Mouse (Mus musculus) spleen, adult 2 months (tissue): Measurements from ENCODE around the gene Cyb5rl. TPM values are rescaled to one million over a fixed set of nuclear protein-coding genes. Genes with fewer than 3 reads are reported as not detected.

Experiments used
- DNase-seq, 2 experiments: peaks; one replicate each; pipeline versions ENCODE4 v3.0.0 to v3.0.0-alpha.2; 2012 to 2021; ENCODE audit warnings: low spot score in 2 of 2, low read depth in 1 of 2
- H3K27ac ChIP-seq: fragments of 200-500 bp; 2 replicates; pipeline ENCODE4 v1.5.1; 2012; ENCODE audit warnings: low read length, inconsistent platforms; ENCODE audit not compliant: insufficient read depth
- H3K27me3 ChIP-seq: fragments of 200-500 bp; 2 replicates; pipeline ENCODE4 v1.6.1; 2012; ENCODE audit warnings: mild to moderate bottlenecking, moderate library complexity, low read length, inconsistent platforms; ENCODE audit not compliant: control insufficient read depth, insufficient read depth
- H3K36me3 ChIP-seq: fragments of 200-500 bp; 2 replicates; pipeline ENCODE4 v1.6.1; 2012; ENCODE audit warnings: mild to moderate bottlenecking, low read length, inconsistent platforms; ENCODE audit not compliant: control insufficient read depth, insufficient read depth
- H3K4me1 ChIP-seq: fragments of 200-500 bp; 2 replicates; pipeline ENCODE4 v1.6.1; 2011; ENCODE audit warnings: inconsistent platforms; ENCODE audit not compliant: control insufficient read depth, insufficient read depth, insufficient read length
- H3K4me3 ChIP-seq: fragments of 200-500 bp; 2 replicates; pipeline ENCODE4 v1.5.1; 2011; ENCODE audit warnings: mild to moderate bottlenecking, inconsistent platforms; ENCODE audit not compliant: insufficient read depth, insufficient read length; ENCODE audit errors: extremely low read depth
- CTCF ChIP-seq: fragments of 200-500 bp; IDR thresholded peaks from 2 replicates; pipeline ENCODE4 v1.5.1; 2011; ENCODE audit warnings: mild to moderate bottlenecking, inconsistent platforms; ENCODE audit not compliant: insufficient read depth, insufficient read length, insufficient replicate concordance; ENCODE audit errors: extremely low read depth
- POLR2A ChIP-seq: fragments of 200-500 bp; IDR thresholded peaks from 2 replicates; pipeline ENCODE4 v1.6.1; 2011; ENCODE audit warnings: low read depth, low read length, inconsistent platforms
- WGBS: fragments of 180-500 bp; shearing (Covaris S2); methylation state at CpG from one replicate; pipeline ENCODE4 v1.1.7; 2018; 5-methylcytosine and 5-hydroxymethylcytosine counted together
- polyA plus RNA-seq: library from polyadenylated mRNA; depleted of rRNA; stranded (reverse); fragments of >200 nt; gene quantifications from 2 replicates; pipeline ENCODE4 v1.2.3, GENCODE M21; 2012

The Cyb5rl gene
- polyA plus RNA-seq, 1 experiment: 7.5 TPM

GRCm38 (mm10) chr4:107121165-107121943, 54.6 kb downstream of the Cyb5rl start:
- H3K36me3 ChIP-seq: no peaks in the 10 kb centered on the region
- H3K27ac ChIP-seq: no peak overlapping the region
- TF ChIP-seq CTCF (no peak), POLR2A (no peak)
- no peak for DNase-seq
- no peak overlapping the region for H3K4me3 ChIP-seq
- no peaks in the 10 kb centered on the region for H3K4me1 ChIP-seq
- no peaks in the 10 kb centered on the region for H3K27me3 ChIP-seq
- 84% methylated on average over 12 of the region's 12 CpGs for WGBS

GRCm38 (mm10) chr4:107124376-107124775, 57.6 kb downstream of the Cyb5rl start:
- Histone ChIP-seq H3K4me3 (no peak overlapping the region), H3K27ac (no peak overlapping the region), H3K4me1 (no peaks in the 10 kb centered on the region), H3K36me3 (no peaks in the 10 kb centered on the region), H3K27me3 (no peaks in the 10 kb centered on the region)
- TF ChIP-seq POLR2A (no peak), CTCF (no peak)
- no peak for DNase-seq
- WGBS: 84% methylated on average over 7 of the region's 7 CpGs

- Histone ChIP-seq H3K36me3 (no peaks in the 10 kb centered on the region), H3K4me1 (no peaks in the 10 kb centered on the region), H3K4me3 (no peak overlapping the region), H3K27ac (no peak overlapping the region), H3K27me3 (no peaks in the 10 kb centered on the region)
- 50% methylated on average over 5 of the region's 5 CpGs for WGBS
- DNase-seq: no peak
- TF ChIP-seq CTCF: no peak
Observed at GRCm38 (mm10) chr4:107125101-107125500, 58.3 kb downstream of the Cyb5rl start.

GRCm38 (mm10) chr4:107126389-107126788, 59.6 kb downstream of the Cyb5rl start:
- 85% methylated on average over 10 of the region's 10 CpGs for WGBS
- H3K4me1 ChIP-seq: no peaks in the 10 kb centered on the region

GRCm38 (mm10) chr4:107126891-107127524, 60.2 kb downstream of the Cyb5rl start:
- 73% methylated on average over 13 of the region's 13 CpGs for WGBS
- TF ChIP-seq CTCF (no peak), POLR2A (no peak)
- H3K36me3 ChIP-seq: no peaks in the 10 kb centered on the region
- no peak for DNase-seq
- H3K27me3 ChIP-seq: no peaks in the 10 kb centered on the region
- H3K4me1 ChIP-seq: no peaks in the 10 kb centered on the region
- no peak overlapping the region for H3K27ac ChIP-seq
- no peak overlapping the region for H3K4me3 ChIP-seq

More at GRCm38 (mm10) chr4:107126389-107126788, 59.6 kb downstream of the Cyb5rl start:
- DNase-seq: no peak
- no peak for TF ChIP-seq CTCF
- TF ChIP-seq POLR2A: no peak
- H3K27ac ChIP-seq: no peak overlapping the region
- no peak overlapping the region for H3K4me3 ChIP-seq
- no peaks in the 10 kb centered on the region for H3K36me3 ChIP-seq
- H3K27me3 ChIP-seq: no peaks in the 10 kb centered on the region

GRCm38 (mm10) chr4:107127901-107128669, 61.3 kb downstream of the Cyb5rl start:
- Histone ChIP-seq H3K4me1 (no peaks in the 10 kb centered on the region), H3K27me3 (no peaks in the 10 kb centered on the region), H3K27ac (no peak overlapping the region), H3K4me3 (no peak overlapping the region), H3K36me3 (no peaks in the 10 kb centered on the region)
- 90% methylated on average over 13 of the region's 13 CpGs for WGBS
- no peak for DNase-seq
- TF ChIP-seq CTCF: no peak
- no peak for TF ChIP-seq POLR2A
